Mouse (Mus musculus) erythroblast, adult 5-6 weeks (primary cell): ENCODE results near the gene Csnk1d. TPM values are rescaled to one million over a fixed set of nuclear protein-coding genes. Genes with fewer than 3 reads are reported as not detected.

Source experiments
- ATAC-seq: replicated peaks from 2 replicates; pipeline ENCODE4 v1.8.0; 2016; ENCODE audit warnings: moderate number of reproducible peaks, mild to moderate bottlenecking, moderate TSS enrichment, inconsistent platforms; ENCODE audit not compliant: poor library complexity, low FRiP score, severe bottlenecking
- total RNA-seq, 2 experiments: library from RNA; stranded (forward) in 1 of 2; stranded (reverse) in 1 of 2; fragments of 150-400 nt in 1 of 2; fragments of 200-764, 138-1000 nt in 1 of 2; gene quantifications; 2 replicates each; pipeline versions ENCODE4 v1.2.3 to v1.2.4; 2015 to 2017; ENCODE audit warnings: low replicate concordance in 2 of 2

The Csnk1d gene
- total RNA-seq, 2 experiments from 2014 or later: 70.3 to 148 TPM

GRCm38 (mm10) chr11:120928468-120928867, 62.7 kb downstream of the Csnk1d start:
- ATAC-seq: no peak

- no peak for ATAC-seq
Measured at GRCm38 (mm10) chr11:120922528-120922927, 68.6 kb downstream of the Csnk1d start.

GRCm38 (mm10) chr11:120917756-120918155, 73.4 kb downstream of the Csnk1d start:
- no peak for ATAC-seq

GRCm38 (mm10) chr11:120916477-120916876, 74.7 kb downstream of the Csnk1d start:
- ATAC-seq: no peak

GRCm38 (mm10) chr11:120913796-120914195, 77.3 kb downstream of the Csnk1d start:
- no peak; the same call in 1 of the 2 replicates for ATAC-seq

Other genes starting within 250 kb of the Csnk1d start
- 7.1 and 52.7 TPM in 2 replicates for gene Hmga1b, start 228.5 kb downstream of the Csnk1d start, total RNA-seq (2015; ENCODE audit: low replicate concordance)
- 0.77 and 7.7 TPM in 2 replicates for gene Hmga1b, start 228.5 kb downstream of the Csnk1d start, total RNA-seq (2017; ENCODE audit: low replicate concordance)
- gene Rfng, start 207.1 kb downstream of the Csnk1d start, total RNA-seq (2015; ENCODE audit: low replicate concordance): 0.58 and 5.0 TPM in 2 replicates
- gene Rfng, start 207.1 kb downstream of the Csnk1d start, total RNA-seq (2017; ENCODE audit: low replicate concordance): 0.60 and 1.3 TPM in 2 replicates
- gene Gps1, start 207.1 kb downstream of the Csnk1d start, total RNA-seq (2015; ENCODE audit: low replicate concordance): 22.8 and 28.4 TPM in 2 replicates
- gene Gps1, start 207.1 kb downstream of the Csnk1d start, total RNA-seq (2017; ENCODE audit: low replicate concordance): 16.2 and 18.1 TPM in 2 replicates
- gene Dus1l, start 194.9 kb downstream of the Csnk1d start, total RNA-seq (2015; ENCODE audit: low replicate concordance): 10.0 and 12.5 TPM in 2 replicates
- gene Dus1l, start 194.9 kb downstream of the Csnk1d start, total RNA-seq (2017; ENCODE audit: low replicate concordance): 6.4 and 8.5 TPM in 2 replicates
- 6.5 and 7.9 TPM in 2 replicates for gene Fasn, start 166.8 kb downstream of the Csnk1d start, total RNA-seq (2015; ENCODE audit: low replicate concordance)
- gene Fasn, start 166.8 kb downstream of the Csnk1d start, total RNA-seq (2017; ENCODE audit: low replicate concordance): 2.6 TPM in 2 replicates
- gene Ccdc57, start 58.5 kb downstream of the Csnk1d start, total RNA-seq (2015; ENCODE audit: low replicate concordance): 2.3 and 5.2 TPM in 2 replicates
- gene Ccdc57, start 58.5 kb downstream of the Csnk1d start, total RNA-seq (2017; ENCODE audit: low replicate concordance): 4.4 and 6.0 TPM in 2 replicates
- 5.2 and 11.7 TPM in 2 replicates for gene Slc16a3, start 42.9 kb downstream of the Csnk1d start, total RNA-seq (2015; ENCODE audit: low replicate concordance)
- gene Slc16a3, start 42.9 kb downstream of the Csnk1d start, total RNA-seq (2017; ENCODE audit: low replicate concordance): 5.6 and 7.1 TPM in 2 replicates
- 5.9 TPM in 1 of 2 replicates, not detected in the other for gene Cd7, start 48.1 kb upstream of the Csnk1d start, total RNA-seq (2015; ENCODE audit: low replicate concordance)
- gene Cd7, start 48.1 kb upstream of the Csnk1d start, total RNA-seq (2017; ENCODE audit: low replicate concordance): 4.8 TPM in 1 of 2 replicates, not detected in the other
- gene Sectm1b, start 72.2 kb upstream of the Csnk1d start, total RNA-seq (2015; ENCODE audit: low replicate concordance): not detected in 2 replicates
- gene Sectm1b, start 72.2 kb upstream of the Csnk1d start, total RNA-seq (2017; ENCODE audit: low replicate concordance): not detected in 2 replicates
- not detected in 2 replicates for gene Sectm1a, start 89.9 kb upstream of the Csnk1d start, total RNA-seq (2015; ENCODE audit: low replicate concordance)
- gene Sectm1a, start 89.9 kb upstream of the Csnk1d start, total RNA-seq (2017; ENCODE audit: low replicate concordance): not detected in 2 replicates
- not detected in 2 replicates for gene Tex19.2, start 127.3 kb upstream of the Csnk1d start, total RNA-seq (2015; ENCODE audit: low replicate concordance)
- gene Tex19.2, start 127.3 kb upstream of the Csnk1d start, total RNA-seq (2017; ENCODE audit: low replicate concordance): not detected in 2 replicates
- gene Tex19.1, start 154.8 kb upstream of the Csnk1d start, total RNA-seq (2015; ENCODE audit: low replicate concordance): not detected in 2 replicates
- not detected in 2 replicates for gene Tex19.1, start 154.8 kb upstream of the Csnk1d start, total RNA-seq (2017; ENCODE audit: low replicate concordance)
- gene Uts2r, start 168.9 kb upstream of the Csnk1d start, total RNA-seq (2015; ENCODE audit: low replicate concordance): not detected in 2 replicates
- gene Uts2r, start 168.9 kb upstream of the Csnk1d start, total RNA-seq (2017; ENCODE audit: low replicate concordance): not detected in 2 replicates
- 0.84 and 6.9 TPM in 2 replicates for gene Hexdc, start 213.1 kb upstream of the Csnk1d start, total RNA-seq (2015; ENCODE audit: low replicate concordance)
- gene Hexdc, start 213.1 kb upstream of the Csnk1d start, total RNA-seq (2017; ENCODE audit: low replicate concordance): 0.51 and 3.9 TPM in 2 replicates
- 0.77 and 1.0 TPM in 2 replicates for gene Ogfod3, start 213.4 kb upstream of the Csnk1d start, total RNA-seq (2015; ENCODE audit: low replicate concordance)
- gene Ogfod3, start 213.4 kb upstream of the Csnk1d start, total RNA-seq (2017; ENCODE audit: low replicate concordance): 2.6 TPM in 2 replicates
- gene Cybc1, start 238.0 kb upstream of the Csnk1d start, total RNA-seq (2015; ENCODE audit: low replicate concordance): 4.6 and 24.7 TPM in 2 replicates
- gene Cybc1, start 238.0 kb upstream of the Csnk1d start, total RNA-seq (2017; ENCODE audit: low replicate concordance): 16.6 and 16.9 TPM in 2 replicates
- gene Narf, start 245.9 kb upstream of the Csnk1d start, total RNA-seq (2015; ENCODE audit: low replicate concordance): 145 and 154 TPM in 2 replicates
- gene Narf, start 245.9 kb upstream of the Csnk1d start, total RNA-seq (2017; ENCODE audit: low replicate concordance): 264 and 277 TPM in 2 replicates